In genomic region chr5:149049435-149049834, GRCm38 (mm10) we compare ENCODE assay signal across 13 mouse cellular contexts. TPM values are rescaled to one million over a fixed set of nuclear protein-coding genes. Genes with fewer than 3 reads are reported as not detected.
DNase-seq lines count a peak whose midpoint lies in the region; ATAC-seq and TF ChIP-seq lines count a peak whose summit lies in the region.
"Had no signal": no experiment of that assay in that cellular context is flagged by ENCODE, and none has a peak within 500 bp of the region (broad histone marks: within the 10 kb centered on the region; RNA-seq: fewer than 3 reads in every experiment).

No protein-coding gene starts in this region.

- no peaks in the 10 kb centered on the region for H3K27me3 ChIP-seq in forebrain, embryonic 10.5 days (ENCODE audit: poor library complexity, severe bottlenecking)
- no peaks in the 10 kb centered on the region for H3K27me3 ChIP-seq in forebrain, postnatal 0 days (ENCODE audit: insufficient read depth, low read length)
- no peaks in the 10 kb centered on the region for H3K27me3 ChIP-seq in embryonic facial prominence, embryonic 10.5 days (replicated peaks; ENCODE audit: low read depth, poor library complexity, severe bottlenecking)
- H3K27me3 ChIP-seq in limb, embryonic 10.5 days (ENCODE audit: low read depth, poor library complexity, severe bottlenecking): no peaks in the 10 kb centered on the region
- H3K27me3 ChIP-seq: hindbrain, embryonic 15.5 days had no signal

- ATAC-seq in forebrain, postnatal 0 days: no peak

- 89% methylated on average over 3 of the region's 3 CpGs for WGBS in forebrain, embryonic 10.5 days
- 56% methylated on average over 3 of the region's 3 CpGs for WGBS in forebrain, postnatal 0 days
- WGBS in embryonic facial prominence, embryonic 10.5 days: 89% methylated on average over 3 of the region's 3 CpGs
- 90% methylated on average over 3 of the region's 3 CpGs for WGBS in limb, embryonic 10.5 days

- no peaks in the 10 kb centered on the region for H3K9me3 ChIP-seq in forebrain, embryonic 10.5 days
- H3K9me3 ChIP-seq in forebrain, postnatal 0 days (ENCODE audit: low read length): no peaks in the 10 kb centered on the region
- H3K9me3 ChIP-seq in embryonic facial prominence, embryonic 10.5 days: no peaks in the 10 kb centered on the region
- H3K9me3 ChIP-seq in limb, embryonic 10.5 days (replicated peaks): no peaks in the 10 kb centered on the region
- H3K9me3 ChIP-seq: hindbrain, embryonic 15.5 days had no signal

- no peak for TF ChIP-seq CTCF in forebrain, postnatal 0 days (IDR thresholded peaks at IDR 0.05; ENCODE audit: low read depth)
- no peak for TF ChIP-seq CTCF in layer of hippocampus, adult 2 months (conservative IDR thresholded peaks at IDR 0.05)

- H3K4me3 ChIP-seq in forebrain, embryonic 10.5 days: peak overlapping the region; percentile 89; the same call in 1 of the 2 replicates
- no peak overlapping the region for H3K4me3 ChIP-seq in forebrain, postnatal 0 days (ENCODE audit: low read depth, low read length)
- H3K4me3 ChIP-seq in layer of hippocampus, adult 2 months: no peak overlapping the region
- peak overlapping the region; percentile 90 for H3K4me3 ChIP-seq in embryonic facial prominence, embryonic 10.5 days
- 0 out of 2 replicates have a peak overlapping the region, but pooled peaks have one; percentile 12 for H3K4me3 ChIP-seq in limb, embryonic 10.5 days

- H3K36me3 ChIP-seq in forebrain, embryonic 10.5 days (replicated peaks): peaks cover 48% of the 10 kb centered on the region
- peaks cover 20% of the 10 kb centered on the region for H3K36me3 ChIP-seq in forebrain, postnatal 0 days (ENCODE audit: insufficient read depth)
- peaks cover 48% of the 10 kb centered on the region for H3K36me3 ChIP-seq in embryonic facial prominence, embryonic 10.5 days (replicated peaks)
- H3K36me3 ChIP-seq in limb, embryonic 10.5 days: peaks cover 49% of the 10 kb centered on the region

- no peak for DNase-seq in forebrain, embryonic 10.5 days (ENCODE audit: extremely low spot score, low spot score)
- DNase-seq in forebrain, postnatal 0 days: no peak
- DNase-seq in layer of hippocampus, adult 2 months (ENCODE audit: low spot score in 2 of 2): no peak
- no peak for DNase-seq in layer of hippocampus, adult 9-11 months
- no peak for DNase-seq in embryonic facial prominence, embryonic 10.5 days (ENCODE audit: low spot score)
- no peak for DNase-seq in limb, embryonic 10.5 days (ENCODE audit: low spot score)
- no peak for DNase-seq in left cerebral cortex, postnatal 25 days (ENCODE audit: low spot score in 2 of 2)
- no peak for DNase-seq in urinary bladder, adult 18-20 months (ENCODE audit: low spot score in 2 of 2)
- DNase-seq: adrenal gland, postnatal 14 days; left cerebral cortex, postnatal 4 days; lung, adult 2 months; thymus, postnatal 4 days had no signal

- H3K9ac ChIP-seq in forebrain, postnatal 0 days: no peak overlapping the region
- H3K9ac ChIP-seq: hindbrain, embryonic 15.5 days had no signal

- intact Hi-C loops in left cerebral cortex, postnatal 25 days (cut with DNase I): no loop called here

- H3K4me2 ChIP-seq in forebrain, postnatal 0 days (ENCODE audit: low read depth): no peak overlapping the region

- peaks cover 28% of the 10 kb centered on the region for H3K4me1 ChIP-seq in forebrain, embryonic 10.5 days
- H3K4me1 ChIP-seq in forebrain, postnatal 0 days (ENCODE audit: insufficient read depth): peaks cover 7% of the 10 kb centered on the region
- peaks cover 27% of the 10 kb centered on the region for H3K4me1 ChIP-seq in embryonic facial prominence, embryonic 10.5 days
- H3K4me1 ChIP-seq in limb, embryonic 10.5 days: peaks cover 12% of the 10 kb centered on the region

- no peak overlapping the region for H3K27ac ChIP-seq in forebrain, embryonic 10.5 days
- no peak overlapping the region for H3K27ac ChIP-seq in forebrain, postnatal 0 days (ENCODE audit: low read depth, low read length)
- H3K27ac ChIP-seq in layer of hippocampus, adult 2 months: peak overlapping the region; percentile 28; the same call in 1 of the 2 replicates
- H3K27ac ChIP-seq in embryonic facial prominence, embryonic 10.5 days (replicated peaks): no peak overlapping the region
- no peak overlapping the region for H3K27ac ChIP-seq in limb, embryonic 10.5 days
- H3K27ac ChIP-seq: hindbrain, embryonic 15.5 days had no signal

RNA-seq across cellular contexts. Expression of gene Gm42791, which starts 54.5 kb away (rescaled TPM):
- polyA plus RNA-seq in forebrain, embryonic 10.5 days (2016; fragmentation: Nextera tagmentation; extraction: Ambion mirVana): 1.2 and 2.5 TPM in 2 replicates
- not detected in 2 replicates for total RNA-seq in forebrain, postnatal 0 days (2014; rRNA removed)
- 2.0 and 5.7 TPM in 2 replicates for polyA plus RNA-seq in forebrain, postnatal 0 days (2015; fragmentation: Nextera tagmentation; extraction: Ambion mirVana)
- 10 to 100 TPM; 25.2 to 25.8 TPM for total RNA-seq in layer of hippocampus, adult 2 months (2021)
- 0.49 and 4.6 TPM in 2 replicates for polyA plus RNA-seq in embryonic facial prominence, embryonic 10.5 days (2016; fragmentation: Nextera tagmentation; extraction: Ambion mirVana)
- polyA plus RNA-seq in limb, embryonic 10.5 days (2016; fragmentation: Nextera tagmentation; extraction: Ambion mirVana): 0.85 TPM in 1 of 2 replicates, not detected in the other
- 10 to 100 TPM; 17.8 to 18.5 TPM for total RNA-seq in left cerebral cortex, postnatal 25 days (2021)
- polyA plus RNA-seq: lung, adult 2 months had no signal

Comparison
In these comparisons a context has a peak if more than half of its experiments do, and no peak if none do; other contexts are left out.
1. H3K4me3 ChIP-seq: peak in forebrain, embryonic 10.5 days (single experiment), embryonic facial prominence, embryonic 10.5 days (single experiment) and limb, embryonic 10.5 days (single experiment); none in forebrain, postnatal 0 days (single experiment) and layer of hippocampus, adult 2 months (single experiment).